Mouse (Mus musculus) mature B cell (primary cell): ENCODE measurements around the gene Man1c1.

Experiments
- in situ Hi-C: fragments of 300-500 bp; cut with MboI; formaldehyde crosslinking; loops from 2 replicates; pipeline ENCODE4 v1.14.3; 2019

Gene Man1c1

DNA sequence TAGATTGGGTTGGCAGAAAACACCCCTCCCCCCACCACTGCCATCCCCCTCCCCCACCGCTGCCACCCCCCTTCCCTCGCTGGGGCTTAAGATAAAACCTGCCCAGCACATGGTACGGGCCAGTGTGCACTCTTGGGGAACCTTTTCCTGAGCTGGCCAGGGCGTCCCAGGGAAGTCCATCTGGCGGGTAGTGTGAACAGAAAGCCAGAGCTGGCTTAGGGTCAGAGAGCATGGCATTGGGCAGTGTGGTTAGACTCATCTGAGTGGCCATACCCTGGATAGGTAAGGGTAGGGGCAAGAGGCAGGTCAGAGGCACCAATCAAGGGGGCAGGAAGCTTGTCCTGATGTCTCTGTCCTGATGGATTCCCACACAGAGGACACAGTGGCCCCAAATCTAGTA, 124.5 kb downstream of the Man1c1 start:
- in situ Hi-C loops, result loop anchor here (10.0 kb wide), 1 partner anchor 135 kb away; no protein-coding TSS in a partner anchor

DNA sequence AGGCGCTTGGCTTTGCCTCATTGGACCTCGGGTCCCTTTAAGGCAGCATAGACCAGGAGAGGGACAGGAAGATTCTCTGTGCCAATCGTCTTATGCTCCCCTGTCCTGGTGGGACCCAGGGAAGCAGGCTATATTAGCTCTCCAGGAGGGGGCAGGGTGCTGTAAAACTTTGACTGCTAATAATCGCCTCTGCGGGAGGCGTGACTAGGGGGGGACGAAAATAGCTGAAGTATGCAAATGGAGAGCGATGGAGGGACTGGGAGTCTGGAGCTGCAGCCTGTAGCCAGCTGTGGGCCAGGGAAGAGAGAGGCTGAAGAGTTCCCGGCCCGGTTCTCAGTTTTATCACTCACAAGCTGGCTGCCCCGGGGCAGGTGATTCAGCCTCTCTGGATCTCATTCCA, 124.9 kb downstream of the Man1c1 start:
- in situ Hi-C loops, result no loop called here

GRCm38 (mm10) chr4:134578407-134578806, 125.7 kb downstream of the Man1c1 start:
- in situ Hi-C loops, result no loop called here

GRCm38 (mm10) chr4:134577281-134577680, 126.8 kb downstream of the Man1c1 start:
- in situ Hi-C loops, result no loop called here

GRCm38 (mm10) chr4:134575486-134575885, 128.6 kb downstream of the Man1c1 start:
- in situ Hi-C loops, result no loop called here

DNA sequence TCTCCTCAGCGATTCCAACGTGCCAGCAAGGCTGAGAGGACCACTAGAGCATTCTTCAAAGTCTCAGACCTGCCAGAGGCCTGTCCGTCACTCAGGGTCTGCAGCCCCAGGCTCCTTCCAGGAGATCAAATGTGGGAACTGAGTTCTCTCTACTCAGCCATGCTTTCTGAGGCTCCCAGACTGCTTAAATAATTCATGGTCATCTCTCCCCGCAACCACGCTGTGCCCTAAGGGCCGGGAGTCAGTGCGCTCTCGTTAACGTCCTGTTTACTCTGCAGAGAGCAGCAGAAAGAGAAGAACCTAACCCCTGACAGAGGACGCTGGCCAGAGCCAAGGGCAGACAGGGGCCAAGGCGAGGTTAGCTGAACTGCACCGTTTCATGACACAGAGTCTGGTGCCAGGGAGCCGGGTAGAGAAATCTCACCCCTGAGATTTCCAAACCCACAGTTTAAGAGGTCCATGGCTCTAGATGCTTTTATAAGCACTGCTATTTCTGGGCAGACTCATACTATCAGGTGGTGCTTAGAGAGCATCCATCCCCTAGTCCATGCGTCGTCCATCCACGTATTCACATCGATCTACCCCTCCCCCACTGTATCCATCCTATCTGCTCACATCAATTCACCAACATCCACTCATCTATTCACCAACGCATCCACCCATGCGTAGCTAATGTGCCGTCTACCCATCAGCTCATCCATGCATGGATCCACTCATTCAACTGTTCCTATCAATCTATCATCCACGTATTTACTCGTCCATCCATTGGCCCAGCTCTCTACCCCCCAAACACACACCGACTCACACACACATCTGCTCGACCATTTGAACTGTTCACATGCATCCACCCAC, 131.4 kb downstream of the Man1c1 start:
- in situ Hi-C loops, result no loop called here

- in situ Hi-C loops, result no loop called here
Observed at GRCm38 (mm10) chr4:134570704-134571451, 133.2 kb downstream of the Man1c1 start.

- in situ Hi-C loops, result no loop called here
Observed at GRCm38 (mm10) chr4:134569831-134570230, 134.3 kb downstream of the Man1c1 start.

DNA sequence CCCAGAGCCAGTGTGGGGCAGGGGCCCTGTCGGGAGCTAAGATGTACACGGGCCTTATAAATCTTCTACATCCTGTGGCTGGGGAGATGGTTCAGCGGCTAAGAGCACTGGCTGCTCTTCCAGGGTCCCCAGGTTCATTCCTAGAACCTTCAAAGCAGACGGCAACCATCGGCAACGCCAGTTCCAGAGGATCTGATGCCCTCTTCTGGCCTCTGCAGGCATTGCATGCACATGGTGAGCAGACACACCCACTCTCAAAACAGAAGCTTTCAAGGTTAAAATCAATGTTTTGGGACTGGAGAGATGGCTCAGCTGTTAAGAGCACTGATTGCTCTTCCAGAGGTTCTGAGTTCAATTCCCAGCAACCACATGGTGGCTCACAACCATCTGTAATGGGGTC, 134.9 kb downstream of the Man1c1 start:
- in situ Hi-C loops, result no loop called here

DNA sequence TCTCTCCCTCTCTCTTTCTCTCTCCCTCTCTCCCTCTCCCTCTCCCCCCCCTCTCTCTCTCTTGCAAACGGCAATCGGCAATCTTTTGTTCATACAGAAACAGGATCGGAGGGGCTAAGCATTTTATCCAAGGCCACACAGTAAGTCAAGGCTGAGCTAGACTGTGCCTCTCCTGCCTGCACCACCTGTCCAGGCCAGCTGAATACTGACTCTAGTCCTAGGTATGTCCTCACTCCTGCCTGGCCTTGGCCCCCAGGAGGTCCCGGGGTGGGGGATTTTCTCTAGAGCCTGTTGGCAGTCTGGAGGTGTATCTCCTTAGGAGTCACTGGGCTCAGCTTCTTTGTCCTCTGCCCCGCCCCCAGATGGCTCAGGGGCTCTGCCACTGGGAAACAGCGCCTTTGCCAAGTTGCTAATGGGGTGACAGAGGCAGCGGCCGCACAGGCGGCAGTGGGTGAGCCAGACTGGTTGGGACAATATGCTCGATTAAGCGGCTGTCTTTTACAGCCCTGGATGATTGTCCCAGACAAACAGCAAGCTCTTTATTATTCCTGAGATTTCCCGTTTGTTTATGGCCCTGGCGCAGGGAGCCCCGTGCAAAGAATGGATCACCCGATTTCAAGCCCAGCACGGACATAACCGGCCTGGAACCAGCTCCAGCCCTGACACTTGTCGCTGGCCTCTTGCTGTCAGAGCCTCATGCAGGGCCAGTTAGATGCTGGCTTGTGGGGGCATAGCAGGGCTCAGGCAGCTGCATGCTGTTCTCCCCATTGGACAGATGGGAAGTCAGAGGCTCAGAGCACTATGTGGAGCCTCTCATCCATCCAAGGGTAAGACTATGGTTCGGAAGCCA, 136.5 kb downstream of the Man1c1 start:
- in situ Hi-C loops, result no loop called here

GRCm38 (mm10) chr4:134564093-134564492, 140.0 kb downstream of the Man1c1 start:
- in situ Hi-C loops, result no loop called here

- in situ Hi-C loops, result no loop called here
Observed at GRCm38 (mm10) chr4:134563624-134564023, 140.5 kb downstream of the Man1c1 start.

DNA sequence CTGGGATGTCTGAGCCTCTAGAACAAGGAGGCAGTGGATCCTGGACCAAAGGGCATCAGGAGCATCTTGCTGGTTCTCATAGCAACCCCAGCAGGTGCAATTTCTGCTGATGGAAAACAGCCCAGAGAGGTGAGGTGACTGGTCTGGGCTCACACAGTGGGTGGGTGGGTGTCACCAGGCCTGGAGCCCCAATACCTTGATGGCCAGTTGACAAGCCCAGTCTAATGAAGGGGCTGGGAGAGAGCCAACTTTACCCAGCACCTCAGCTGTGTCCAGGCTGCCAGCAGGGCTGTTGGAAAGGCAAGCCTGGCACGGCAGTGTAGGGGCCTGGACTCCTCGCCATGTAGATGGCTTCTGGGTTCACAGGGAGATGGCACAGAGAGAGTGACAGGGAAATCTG, 142.1 kb downstream of the Man1c1 start:
- in situ Hi-C loops, result no loop called here

GRCm38 (mm10) chr4:134560699-134561098, 143.4 kb downstream of the Man1c1 start:
- in situ Hi-C loops, result no loop called here

DNA sequence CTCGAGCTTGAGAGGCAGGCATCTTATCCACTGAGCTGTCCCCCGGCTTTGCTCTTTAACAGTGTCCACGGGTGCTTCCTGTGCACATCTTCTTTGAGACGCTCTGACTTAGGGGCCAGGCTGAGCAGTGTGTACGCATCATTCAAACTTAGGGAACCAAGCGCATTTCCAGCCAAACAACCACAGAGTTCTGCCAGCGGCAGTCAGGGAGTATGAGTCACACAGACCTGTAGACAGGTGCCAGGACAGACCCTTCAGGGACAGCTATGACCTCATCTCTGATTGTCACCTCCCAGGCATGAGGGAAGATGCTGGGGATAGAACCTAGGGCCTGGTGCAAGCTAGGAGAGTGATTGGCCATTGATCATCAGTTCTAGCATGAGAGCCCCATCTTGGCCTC, 144.9 kb downstream of the Man1c1 start:
- in situ Hi-C loops, result no loop called here

GRCm38 (mm10) chr4:134558570-134559113, 145.4 kb downstream of the Man1c1 start:
- in situ Hi-C loops, result no loop called here

- in situ Hi-C loops, result no loop called here
Observed at GRCm38 (mm10) chr4:134557626-134558249, 146.4 kb downstream of the Man1c1 start.

DNA sequence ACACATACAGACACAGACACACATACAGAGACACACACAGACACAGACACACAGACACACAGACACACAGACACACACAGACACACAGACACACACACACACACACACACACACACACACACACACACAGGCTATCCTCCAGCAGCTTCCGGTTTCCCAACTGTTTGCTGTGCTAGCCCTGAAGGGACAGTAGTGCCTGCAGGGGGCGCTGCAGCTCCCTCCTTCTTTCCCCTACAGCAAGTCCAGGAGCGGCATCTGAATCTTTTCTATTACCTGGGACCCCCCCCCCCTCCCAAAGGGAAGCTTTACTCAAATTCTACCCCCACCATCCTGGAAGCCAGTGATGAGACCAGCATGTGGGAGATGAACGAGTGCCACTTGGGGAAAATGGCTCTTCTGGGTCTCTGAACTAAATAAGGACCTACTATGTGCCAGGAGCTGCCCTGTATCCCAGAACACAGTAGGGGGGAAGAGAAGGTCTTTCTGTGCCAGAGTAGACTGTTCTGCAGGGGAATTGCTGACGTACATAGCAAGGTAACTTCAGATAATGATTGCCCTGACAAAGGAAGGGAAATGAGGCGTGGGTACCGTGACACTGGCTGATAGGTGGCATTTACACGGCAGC, 148.0 kb downstream of the Man1c1 start:
- in situ Hi-C loops, result no loop called here

DNA sequence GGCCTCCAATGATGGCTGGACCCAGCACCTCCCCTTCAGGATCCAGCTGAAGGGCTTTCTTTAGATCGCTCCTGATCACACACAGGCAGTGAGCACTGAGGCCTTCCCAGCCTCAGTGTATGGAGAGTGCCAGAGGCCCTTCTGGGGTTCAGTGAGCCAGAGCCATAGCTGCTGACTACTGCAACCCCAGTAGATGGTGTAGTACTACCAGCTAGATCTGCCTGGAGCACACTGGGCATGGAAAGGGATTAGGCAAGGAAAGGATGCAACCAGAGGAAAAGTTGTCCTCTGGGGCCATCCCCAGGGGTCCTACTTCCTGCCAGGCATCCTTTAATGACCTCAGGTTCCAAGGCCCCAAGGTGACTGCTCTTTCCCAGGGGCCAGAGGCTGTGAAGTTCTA, 150.5 kb downstream of the Man1c1 start:
- in situ Hi-C loops, result no loop called here

DNA sequence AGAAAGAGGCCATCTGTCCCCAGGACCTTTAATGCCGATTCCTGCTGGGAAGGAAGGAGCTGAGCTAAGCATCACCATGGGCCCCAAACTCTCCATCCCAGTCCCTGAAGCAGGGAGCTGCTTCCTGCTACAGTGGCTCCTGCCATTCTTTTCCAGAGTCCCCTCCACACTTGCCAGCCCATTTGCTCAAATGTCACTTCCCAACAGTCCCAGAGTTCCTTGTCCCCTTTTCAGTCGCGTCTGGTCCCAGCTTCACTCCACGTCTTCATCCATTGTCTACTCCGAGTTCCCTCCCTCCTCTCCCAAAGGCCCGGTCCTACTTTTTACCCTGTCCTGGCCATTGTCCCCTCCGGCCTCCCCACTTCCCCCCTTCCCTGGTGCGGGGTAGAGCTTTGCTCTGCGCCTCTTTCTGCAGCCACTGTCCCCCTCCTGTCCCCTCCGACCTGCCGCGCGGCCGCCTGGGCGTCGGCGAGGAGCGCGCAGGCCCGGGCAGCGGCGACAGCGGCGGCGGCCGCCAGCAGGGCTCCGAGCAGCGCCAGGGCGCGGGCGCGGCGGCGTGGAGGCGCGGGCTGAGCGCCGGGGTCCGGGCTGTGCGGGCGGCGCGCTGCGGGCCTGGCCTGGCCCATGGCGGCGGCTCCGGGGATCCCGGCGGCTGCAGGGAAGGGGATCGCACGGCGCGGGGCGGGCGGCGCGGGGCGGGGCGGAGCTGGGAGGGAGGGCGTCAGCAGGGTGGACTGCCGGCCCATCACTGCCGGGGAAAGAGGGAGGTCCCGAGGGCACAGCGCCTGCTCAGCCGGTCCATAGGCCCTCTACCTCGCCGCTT, 152.4 kb downstream of the Man1c1 start, which contains the start of gene Selenon:
TSS of gene Selenon (minus strand) at position 673 of the 823 bp plus-strand sequence.
- in situ Hi-C loops, result no loop called here
